In the genomic region with DNA sequence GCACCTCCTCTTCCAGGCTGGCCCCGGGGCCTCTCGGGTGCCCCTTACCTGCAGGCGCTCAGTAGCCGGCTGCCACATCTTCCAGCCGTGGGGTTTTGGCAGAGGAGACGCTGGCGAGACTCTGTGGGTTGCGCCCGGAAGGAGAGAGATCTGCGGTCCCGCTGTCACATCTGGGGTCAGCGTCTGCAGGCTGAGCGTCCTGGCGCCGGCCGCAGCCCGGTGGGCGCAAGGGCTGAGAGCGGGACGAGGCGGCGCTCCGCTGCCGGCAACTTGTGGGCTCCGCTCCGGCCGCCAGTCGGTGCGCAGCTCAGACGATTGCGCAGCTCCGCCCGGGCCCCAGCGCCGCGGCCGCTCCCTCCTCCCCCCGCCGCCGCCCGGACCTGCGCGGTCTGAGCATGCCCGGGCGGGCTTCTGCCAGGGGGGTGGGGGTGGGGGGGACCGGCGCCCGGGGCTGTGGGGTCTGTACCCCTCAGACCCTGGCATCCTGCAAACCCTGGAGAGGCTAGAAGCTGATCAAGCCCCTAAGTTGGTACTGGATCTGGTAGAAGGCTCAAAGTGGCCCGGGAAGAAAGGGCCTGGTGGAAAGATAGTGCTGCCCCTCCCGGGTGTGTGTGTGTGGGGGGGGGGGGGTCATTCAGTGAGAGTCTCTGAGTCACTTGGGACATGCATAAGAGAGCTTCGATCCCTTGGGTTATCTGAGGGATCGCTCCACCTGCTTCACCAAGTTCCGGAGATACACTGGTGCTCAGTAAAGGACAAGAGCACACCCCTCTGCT, we compare ENCODE assay signal across 8 mouse cellular contexts.
DNase-seq lines count a peak whose midpoint lies in the region; ATAC-seq lines count a peak whose summit lies in the region.

No protein-coding gene starts in this region.

- ATAC-seq in hindbrain, embryonic 12.5 days (ENCODE audit: low FRiP score): peak; percentile 87

- WGBS in hindbrain, embryonic 12.5 days: 5% methylated on average over 41 of the region's 53 CpGs
- 5% methylated on average over 41 of the region's 53 CpGs for WGBS in macrophage (ENCODE audit: missing documents)

- no peaks in the 10 kb centered on the region for H3K27me3 ChIP-seq in hindbrain, embryonic 12.5 days

- peak overlapping the region; percentile 71 for H3K9ac ChIP-seq in hindbrain, embryonic 12.5 days

- DNase-seq in adrenal gland, adult 18-20 months (ENCODE audit: low spot score in 2 of 2): peak; percentile 57 to 70
- DNase-seq in cerebellum, postnatal 10 days: peak; percentile 77 to 84
- DNase-seq in frontal cortex, postnatal 25 days (ENCODE audit: low spot score in 2 of 2): peak; percentile 36 to 44
- DNase-seq in left cerebral cortex, postnatal 10 days (ENCODE audit: extremely low spot score in 1 of 2, low spot score in 2 of 2): peak; percentile 46 to 80
- peak; percentile 68 for DNase-seq in right cerebral cortex, adult 18-20 months
- no peak for DNase-seq in spleen, postnatal 14 days (ENCODE audit: low spot score in 2 of 2)

- H3K4me3 ChIP-seq in hindbrain, embryonic 12.5 days: peak overlapping the region; percentile 62
- H3K4me3 ChIP-seq in macrophage (ENCODE audit: inconsistent target): peak overlapping the region; percentile 90

- H3K9me3 ChIP-seq in hindbrain, embryonic 12.5 days (replicated peaks): no peaks in the 10 kb centered on the region

- no peaks in the 10 kb centered on the region for H3K36me3 ChIP-seq in hindbrain, embryonic 12.5 days
- H3K36me3 ChIP-seq in macrophage (ENCODE audit: inconsistent target): no peaks in the 10 kb centered on the region

- H3K79me2 ChIP-seq in macrophage (ENCODE audit: inconsistent target): peaks cover 48% of the 10 kb centered on the region

- H3K4me1 ChIP-seq in hindbrain, embryonic 12.5 days: peaks cover 25% of the 10 kb centered on the region

- intact Hi-C loops in left cerebral cortex, postnatal 10 days (cut with DNase I): loop anchor here (10.0 kb wide), 3 partner anchors 150 to 540 kb away; a partner anchor contains a TSS

- peak overlapping the region; percentile 80 for H3K4me2 ChIP-seq in hindbrain, embryonic 12.5 days (replicated peaks)

- H3K27ac ChIP-seq in hindbrain, embryonic 12.5 days: peak overlapping the region; percentile 82
- H3K27ac ChIP-seq in macrophage: peak overlapping the region; percentile 88

Comparison
In these comparisons a context has a peak if more than half of its experiments do, and no peak if none do; other contexts are left out.
1. DNase-seq: peak in adrenal gland, adult 18-20 months (2 of 2), cerebellum, postnatal 10 days (2 of 2), frontal cortex, postnatal 25 days (2 of 2), left cerebral cortex, postnatal 10 days (2 of 2) and right cerebral cortex, adult 18-20 months (single experiment); none in spleen, postnatal 14 days (0 of 2).